Comparison of ENCODE assay signal across 2 mouse cellular contexts in the genomic region with DNA sequence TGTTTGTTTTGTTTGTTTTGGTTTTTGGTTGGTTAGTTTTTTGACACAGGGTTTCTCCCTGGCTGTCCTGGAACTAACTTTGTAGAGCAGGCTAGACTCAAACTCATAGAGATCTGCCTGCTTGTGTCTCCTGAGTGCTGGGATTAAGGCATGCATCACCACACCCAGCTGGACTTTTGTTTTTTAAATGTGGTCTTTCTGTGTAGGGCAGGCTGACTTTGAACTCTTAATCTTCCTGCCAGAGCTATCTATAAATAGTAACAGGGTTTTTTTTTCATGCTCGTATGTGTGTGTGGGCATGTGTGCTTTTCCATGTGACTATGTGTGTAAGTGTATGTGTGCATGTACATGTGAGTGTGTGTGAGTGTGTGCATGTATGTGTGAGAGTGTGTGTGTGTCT.
A peak's percentile ranks its signal among the peaks of the same experiment; 100 is the strongest.
TF ChIP-seq lines count a peak whose summit lies in the region.

No protein-coding gene starts in this region.

TF ChIP-seq in CH12.LX, 34 proteins besides CTCF, POLR2A, EP300 and RAD21:
- TF ChIP-seq ZKSCAN1 (IDR thresholded peaks at IDR 0.05; ENCODE audit: borderline replicate concordance, low read depth, low read length) (no peak), MEF2A (IDR thresholded peaks at IDR 0.05; ENCODE audit: borderline replicate concordance, low read depth, low read length) (peak; percentile 75), ZMIZ1 (IDR thresholded peaks at IDR 0.05; ENCODE audit: low read depth, low read length) (no peak), ZNF384 (IDR thresholded peaks at IDR 0.05; ENCODE audit: low read depth, low read length) (peak; percentile 43; the same call in 1 of the 2 replicates), NELFE (IDR thresholded peaks at IDR 0.05; ENCODE audit: low read depth, low read length) (no peak), ETS1 (conservative IDR thresholded peaks at IDR 0.05; ENCODE audit: low read depth, low read length) (peak; percentile 23; the same call in 1 of the 2 replicates)

TF ChIP-seq in ES-E14, 5 proteins besides CTCF, POLR2A, EP300 and RAD21:
- TF ChIP-seq ZC3H11A (IDR thresholded peaks at IDR 0.05; ENCODE audit: borderline replicate concordance, low read depth, low read length) (no peak), MAFK (IDR thresholded peaks at IDR 0.05; ENCODE audit: insufficient read depth, low read depth, low read length) (no peak), CHD2 (IDR thresholded peaks at IDR 0.05; ENCODE audit: low read depth, low read length) (no peak), HCFC1 (IDR thresholded peaks at IDR 0.05; ENCODE audit: borderline replicate concordance, insufficient read depth, low read length) (0 out of 2 replicates have a peak, but pooled peaks have one; percentile 54), ZNF384 (IDR thresholded peaks at IDR 0.05; ENCODE audit: low read depth, low read length) (peak; percentile 93)
